Mouse (Mus musculus): ENCODE data around the gene Plekhg6. TPM values are rescaled to one million over a fixed set of nuclear protein-coding genes. Genes with fewer than 3 reads are reported as not detected.

Plekhg6 gene
- polyA plus RNA-seq (2015; fragmentation: Illumina TruSeq; extraction: RNeasy Lipid Tissue Mini Kit (QIAGEN cat#74804); ENCODE audit: insufficient read depth, low replicate concordance): not detected

DNA sequence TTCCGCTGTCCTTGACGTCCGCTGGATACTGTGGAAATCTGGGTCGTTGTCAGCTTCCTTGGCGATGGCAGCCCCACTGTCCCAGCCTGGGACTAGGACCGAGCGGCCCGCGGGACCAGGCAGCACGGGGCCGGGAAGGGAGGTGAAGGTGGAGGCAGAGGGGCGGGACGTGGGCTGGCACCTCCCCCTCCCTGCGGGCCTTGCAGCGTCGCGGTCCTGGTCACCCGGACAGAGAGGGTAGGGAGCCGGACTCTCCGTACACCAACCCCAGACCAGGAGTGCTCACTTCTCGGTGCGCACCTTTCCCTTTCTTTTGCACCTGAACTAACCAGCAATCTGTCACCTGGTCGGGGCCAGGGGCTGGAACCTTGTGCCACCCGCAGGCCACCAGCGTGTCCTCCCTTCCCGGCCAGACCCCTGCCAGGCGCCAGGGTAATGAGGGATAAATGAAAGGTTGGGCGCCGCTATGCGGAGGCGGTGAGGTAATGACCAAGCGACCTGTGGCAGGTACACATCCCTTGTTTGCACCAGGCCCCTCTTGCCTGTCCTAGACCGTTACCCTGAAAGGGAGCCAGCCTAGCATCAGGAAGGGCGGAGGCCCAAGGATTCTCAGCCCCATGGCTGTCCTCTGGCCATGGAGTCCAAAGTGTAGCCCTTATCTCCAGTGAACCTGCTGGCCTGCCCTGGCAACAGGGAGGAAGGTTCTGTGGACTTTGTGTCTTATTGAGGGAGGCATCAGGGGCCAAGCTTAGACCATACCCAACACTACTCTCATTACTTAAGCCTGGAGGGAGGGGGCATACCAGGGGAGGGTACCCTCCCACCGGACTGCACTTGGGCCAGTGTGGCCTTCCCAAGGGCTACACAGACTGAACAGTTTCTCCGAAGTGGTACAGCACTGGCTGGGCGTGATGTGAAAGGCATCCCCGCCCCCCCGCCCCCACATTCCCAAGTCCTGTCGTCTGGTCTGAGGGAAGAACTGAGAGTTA, at the start of gene Plekhg6:
Plekhg6 (minus strand) TSS at position 422 of the 989 bp plus-strand sequence.

DNA sequence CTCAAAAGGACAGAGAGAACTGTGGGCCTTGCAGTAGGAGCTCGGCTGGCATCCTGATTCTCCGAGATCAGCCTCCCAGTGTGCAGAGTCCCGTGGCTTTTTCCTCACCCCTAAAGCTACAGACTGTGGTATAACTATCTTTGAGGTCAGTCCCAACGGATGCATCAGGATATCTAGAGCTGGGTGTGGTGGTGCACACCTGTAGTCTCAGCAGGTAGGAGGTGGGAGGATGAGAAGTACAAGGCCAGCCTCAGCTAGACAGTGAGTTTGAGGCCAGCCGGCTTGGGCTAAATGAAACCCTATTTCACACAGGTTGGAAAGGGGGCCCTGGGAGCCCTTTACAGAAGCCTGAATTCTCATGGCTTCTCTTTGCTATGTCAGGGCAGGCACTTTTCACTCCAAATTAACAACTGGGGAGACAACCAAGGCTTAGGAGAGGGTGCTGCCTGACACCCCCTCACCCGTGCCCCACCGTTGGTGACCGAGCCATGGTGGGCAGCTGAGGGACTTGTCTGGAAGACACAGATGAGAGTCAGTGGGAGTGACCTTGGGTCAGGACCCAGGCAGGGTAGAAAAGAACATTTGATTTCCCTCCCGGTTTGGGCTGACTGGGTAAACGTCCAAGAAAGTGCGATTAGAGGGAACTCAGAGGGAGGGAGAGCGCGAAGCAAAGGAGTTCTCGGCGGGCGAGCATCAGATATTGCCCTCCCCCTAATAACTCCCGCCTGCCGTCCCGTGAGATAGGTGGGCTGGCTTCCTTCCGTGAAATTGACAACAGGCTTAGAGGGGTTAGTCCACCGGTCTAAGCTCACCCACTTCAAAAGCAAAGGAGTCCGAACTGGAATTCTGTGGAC, 31.6 kb downstream of the Plekhg6 start, which contains the start of gene Tnfrsf1a:
Tnfrsf1a (plus strand) TSS at position 642 of the 854 bp plus-strand sequence.

DNA sequence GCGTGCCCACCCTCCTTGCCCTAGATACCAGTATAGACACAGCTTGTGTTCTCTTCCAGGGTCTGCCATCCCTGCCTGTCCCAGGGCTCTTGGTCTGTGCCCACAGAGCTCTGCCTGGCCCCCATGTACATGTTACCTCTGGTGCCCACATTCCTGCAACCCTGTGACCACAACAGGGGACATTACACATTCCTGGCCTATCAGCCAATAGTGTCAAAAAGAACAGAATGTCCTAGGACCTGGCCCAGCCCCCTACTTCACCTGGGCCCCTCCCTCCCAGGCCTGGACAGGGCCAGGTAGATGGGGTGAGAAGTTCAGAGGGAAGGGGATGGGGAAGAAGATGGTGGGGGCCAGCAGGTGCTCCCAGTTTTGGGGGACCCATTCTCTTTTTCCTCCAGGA, 60.3 kb downstream of the Plekhg6 start, which contains the start of gene Scnn1a:
Scnn1a (plus strand) TSS at position 337 of the 400 bp plus-strand sequence.

DNA sequence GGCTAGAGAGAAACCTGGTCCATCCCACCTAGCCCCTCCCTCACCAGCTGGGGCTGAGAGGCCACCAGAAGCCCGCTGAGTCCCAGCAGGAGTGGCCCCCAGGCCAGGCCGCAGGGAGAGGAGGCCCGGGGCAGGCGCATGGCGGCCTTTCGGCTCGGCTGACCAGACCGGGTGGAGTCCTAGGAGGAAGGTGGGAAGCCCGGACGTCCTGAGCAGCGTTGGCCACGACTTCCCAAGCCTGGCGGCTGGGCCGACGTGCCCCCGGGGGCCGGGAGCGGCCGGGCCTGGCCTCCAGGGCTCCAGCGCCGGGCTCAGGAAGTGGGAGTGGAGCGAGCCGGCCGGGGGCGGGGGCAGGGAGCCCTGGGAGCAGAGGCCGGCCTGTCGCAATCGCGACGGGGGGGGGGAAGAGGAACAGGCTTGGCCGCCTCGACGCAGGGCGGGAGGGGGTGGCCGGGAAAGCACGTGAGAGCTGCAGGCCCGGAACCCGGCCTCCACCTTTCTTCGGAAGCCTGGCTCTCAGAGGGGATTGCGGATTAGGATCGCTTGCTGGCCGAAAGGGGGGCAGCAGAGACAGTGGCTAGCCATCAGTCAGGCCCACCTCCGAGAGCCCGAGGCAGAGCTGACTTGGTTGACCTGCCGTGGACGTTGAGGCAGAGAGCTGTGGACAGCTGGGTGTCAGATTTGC, 66.9 kb downstream of the Plekhg6 start, which contains the start of gene Ltbr:
Ltbr (minus strand) TSS at position 340 of the 685 bp plus-strand sequence.

Other genes with a start within 250 kb of the Plekhg6 start
- gene Nop2, start 248.9 kb downstream of the Plekhg6 start, polyA plus RNA-seq (2015; fragmentation: Illumina TruSeq; extraction: RNeasy Lipid Tissue Mini Kit (QIAGEN cat#74804); ENCODE audit: insufficient read depth, low replicate concordance): 22.7 TPM
- 29.6 TPM for gene Iffo1, start 235.6 kb downstream of the Plekhg6 start, polyA plus RNA-seq (2015; fragmentation: Illumina TruSeq; extraction: RNeasy Lipid Tissue Mini Kit (QIAGEN cat#74804); ENCODE audit: insufficient read depth, low replicate concordance)
- 414 TPM for gene Gapdh, start 214.3 kb downstream of the Plekhg6 start, polyA plus RNA-seq (2015; fragmentation: Illumina TruSeq; extraction: RNeasy Lipid Tissue Mini Kit (QIAGEN cat#74804); ENCODE audit: insufficient read depth, low replicate concordance)
- gene Ncapd2, start 189.1 kb downstream of the Plekhg6 start, polyA plus RNA-seq (2015; fragmentation: Illumina TruSeq; extraction: RNeasy Lipid Tissue Mini Kit (QIAGEN cat#74804); ENCODE audit: insufficient read depth, low replicate concordance): 55.5 TPM
- gene Mrpl51, start 189.0 kb downstream of the Plekhg6 start, polyA plus RNA-seq (2015; fragmentation: Illumina TruSeq; extraction: RNeasy Lipid Tissue Mini Kit (QIAGEN cat#74804); ENCODE audit: insufficient read depth, low replicate concordance): 61.7 TPM
- 89.9 TPM for gene Vamp1, start 165.2 kb downstream of the Plekhg6 start, polyA plus RNA-seq (2015; fragmentation: Illumina TruSeq; extraction: RNeasy Lipid Tissue Mini Kit (QIAGEN cat#74804); ENCODE audit: insufficient read depth, low replicate concordance)
- gene Tapbpl, start 148.9 kb downstream of the Plekhg6 start, polyA plus RNA-seq (2015; fragmentation: Illumina TruSeq; extraction: RNeasy Lipid Tissue Mini Kit (QIAGEN cat#74804); ENCODE audit: insufficient read depth, low replicate concordance): 29.2 TPM
- 35.2 TPM for gene Cd27, start 143.8 kb downstream of the Plekhg6 start, polyA plus RNA-seq (2015; fragmentation: Illumina TruSeq; extraction: RNeasy Lipid Tissue Mini Kit (QIAGEN cat#74804); ENCODE audit: insufficient read depth, low replicate concordance)
- not detected for gene Tuba3a, start 94.8 kb downstream of the Plekhg6 start, polyA plus RNA-seq (2015; fragmentation: Illumina TruSeq; extraction: RNeasy Lipid Tissue Mini Kit (QIAGEN cat#74804); ENCODE audit: insufficient read depth, low replicate concordance)
- 7.2 TPM for gene Ltbr, start 66.9 kb downstream of the Plekhg6 start, polyA plus RNA-seq (2015; fragmentation: Illumina TruSeq; extraction: RNeasy Lipid Tissue Mini Kit (QIAGEN cat#74804); ENCODE audit: insufficient read depth, low replicate concordance)
- 0.84 TPM for gene Scnn1a, start 60.1 kb downstream of the Plekhg6 start, polyA plus RNA-seq (2015; fragmentation: Illumina TruSeq; extraction: RNeasy Lipid Tissue Mini Kit (QIAGEN cat#74804); ENCODE audit: insufficient read depth, low replicate concordance)
- 29.9 TPM for gene Tnfrsf1a, start 31.4 kb downstream of the Plekhg6 start, polyA plus RNA-seq (2015; fragmentation: Illumina TruSeq; extraction: RNeasy Lipid Tissue Mini Kit (QIAGEN cat#74804); ENCODE audit: insufficient read depth, low replicate concordance)
- 129 TPM for gene Cd9, start 114.0 kb upstream of the Plekhg6 start, polyA plus RNA-seq (2015; fragmentation: Illumina TruSeq; extraction: RNeasy Lipid Tissue Mini Kit (QIAGEN cat#74804); ENCODE audit: insufficient read depth, low replicate concordance)
- 5.5 TPM for gene Vwf, start 166.0 kb upstream of the Plekhg6 start, polyA plus RNA-seq (2015; fragmentation: Illumina TruSeq; extraction: RNeasy Lipid Tissue Mini Kit (QIAGEN cat#74804); ENCODE audit: insufficient read depth, low replicate concordance)

Data from spleen, adult 10 weeks (tissue).